Mouse (Mus musculus) hindbrain, embryonic 11.5 days (tissue): Measurements from ENCODE around the gene Ddx39. TPM values are rescaled to one million over a fixed set of nuclear protein-coding genes. Genes with fewer than 3 reads are reported as not detected.

Experiments
- ATAC-seq: fragments of 200-750 bp; cut with Nextera tagmentation; 2 replicates; pipeline ENCODE4 v1.8.0; 2017; ENCODE audit warnings: mild to moderate bottlenecking, moderate TSS enrichment, moderate library complexity; ENCODE audit not compliant: low FRiP score
- DNase-seq: peaks from one replicate; pipeline ENCODE4 v3.0.0-alpha.2; 2015; ENCODE audit warnings: low spot score
- H3K27ac ChIP-seq: fragments of 300-500 bp; sonication (generic); 2 replicates; pipeline ENCODE4 v1.5.1; 2014; ENCODE audit warnings: mild to moderate bottlenecking, low read depth, low read length
- H3K27me3 ChIP-seq: fragments of 300-500 bp; sonication (generic); 2 replicates; pipeline ENCODE4 v1.6.1; 2014; ENCODE audit warnings: mild to moderate bottlenecking, low read length, moderate library complexity, mixed read lengths; ENCODE audit not compliant: control insufficient read depth, insufficient read depth
- H3K36me3 ChIP-seq: fragments of 300-500 bp; sonication (generic); 2 replicates; pipeline ENCODE4 v1.6.1; 2014; ENCODE audit warnings: mild to moderate bottlenecking, low read length, moderate library complexity, mixed read lengths; ENCODE audit not compliant: control insufficient read depth, insufficient read depth
- H3K4me1 ChIP-seq: fragments of 300-500 bp; sonication (generic); replicated peaks from 2 replicates; pipeline ENCODE4 v1.6.1; 2014; ENCODE audit warnings: low read length, mixed read lengths; ENCODE audit not compliant: control insufficient read depth, insufficient read depth
- H3K4me2 ChIP-seq: fragments of 300-500 bp; sonication (generic); replicated peaks from 2 replicates; pipeline ENCODE4 v1.6.1; 2014; ENCODE audit warnings: mild to moderate bottlenecking, low read depth, low read length
- H3K4me3 ChIP-seq: fragments of 300-500 bp; sonication (generic); 2 replicates; pipeline ENCODE4 v1.5.1; 2014; ENCODE audit warnings: low read depth, low read length
- H3K9ac ChIP-seq: fragments of 300-500 bp; sonication (generic); 2 replicates; pipeline ENCODE4 v1.6.1; 2014; ENCODE audit warnings: low read depth, low read length
- H3K9me3 ChIP-seq: fragments of 300-500 bp; sonication (generic); 2 replicates; pipeline ENCODE4 v1.6.1; 2016; ENCODE audit warnings: low read length; ENCODE audit not compliant: control insufficient read depth
- WGBS: fragments of 180-500 bp; shearing (Covaris S2); extraction: QIAGEN DNeasy Blood & Tissue Kit; methylation state at CpG from one replicate; pipeline ENCODE4 v1.1.7; 2014; 5-methylcytosine and 5-hydroxymethylcytosine counted together
- polyA plus RNA-seq: library from polyadenylated mRNA; unstranded; fragments of >200 nt; fragmentation: Nextera tagmentation; extraction: Ambion mirVana; gene quantifications from 2 replicates; pipeline ENCODE4 v1.2.1, GENCODE M21; 2014

Gene Ddx39
- polyA plus RNA-seq, 1 experiment from 2014 or later: 187 TPM

GRCm38 (mm10) chr8:83747661-83748346 is 32.8 kb downstream of the Ddx39 start:
- Histone ChIP-seq H3K27ac (0 out of 2 replicates have a peak overlapping the region, but pooled peaks have one; percentile 2), H3K4me1 (peaks cover 3% of the 10 kb centered on the region; the same call in 1 of the 2 replicates), H3K27me3 (peaks cover 3% of the 10 kb centered on the region; the same call in 1 of the 2 replicates), H3K9me3 (no peaks in the 10 kb centered on the region), H3K4me2 (peak overlapping the region; percentile 47), H3K9ac (peak overlapping the region; percentile 32), H3K36me3 (no peaks in the 10 kb centered on the region), H3K4me3 (peak overlapping the region; percentile 20)
- ATAC-seq (peak; percentile 59; the same call in 1 of the 2 replicates), DNase-seq (peak; percentile 66)
- WGBS: 2% methylated on average over 28 of the region's 28 CpGs

- peaks cover 3% of the 10 kb centered on the region; the same call in 1 of the 2 replicates for H3K27me3 ChIP-seq
These were observed 33.7 kb downstream of the Ddx39 start for GRCm38 (mm10) chr8:83748708-83749107.

GRCm38 (mm10) chr8:83749265-83749664 is 34.3 kb downstream of the Ddx39 start:
- peaks cover 3% of the 10 kb centered on the region; the same call in 1 of the 2 replicates for H3K27me3 ChIP-seq
- peaks cover 3% of the 10 kb centered on the region; the same call in 1 of the 2 replicates for H3K4me1 ChIP-seq
- no peaks in the 10 kb centered on the region for H3K9me3 ChIP-seq
- ATAC-seq: no peak
- no peak overlapping the region for H3K4me3 ChIP-seq
- H3K27ac ChIP-seq: no peak overlapping the region
- H3K4me2 ChIP-seq: no peak overlapping the region
- no peak overlapping the region for H3K9ac ChIP-seq
- no peaks in the 10 kb centered on the region for H3K36me3 ChIP-seq
- 90% methylated on average over 9 of the region's 9 CpGs for WGBS
- no peak for DNase-seq

More at GRCm38 (mm10) chr8:83748708-83749107, 33.7 kb downstream of the Ddx39 start:
- DNase-seq (peak; percentile 47), ATAC-seq (peak; percentile 60)
- Histone ChIP-seq H3K27ac (no peak overlapping the region), H3K4me1 (peaks cover 3% of the 10 kb centered on the region; the same call in 1 of the 2 replicates), H3K9me3 (no peaks in the 10 kb centered on the region), H3K36me3 (no peaks in the 10 kb centered on the region), H3K9ac (no peak overlapping the region), H3K4me3 (no peak overlapping the region), H3K4me2 (no peak overlapping the region)
- WGBS: 43% methylated on average over 3 of the region's 3 CpGs

- DNase-seq (no peak), ATAC-seq (no peak)
- Histone ChIP-seq H3K4me3 (no peak overlapping the region), H3K9ac (no peak overlapping the region), H3K9me3 (no peaks in the 10 kb centered on the region), H3K36me3 (no peaks in the 10 kb centered on the region), H3K4me2 (no peak overlapping the region), H3K4me1 (no peaks in the 10 kb centered on the region), H3K27ac (no peak overlapping the region), H3K27me3 (no peaks in the 10 kb centered on the region)
- WGBS: 67% methylated on average over 2 of the region's 3 CpGs
These were observed 39.2 kb downstream of the Ddx39 start for GRCm38 (mm10) chr8:83754149-83754548.

GRCm38 (mm10) chr8:83756273-83756672 is 41.3 kb downstream of the Ddx39 start:
- 96% methylated on average over 3 of the region's 3 CpGs for WGBS

GRCm38 (mm10) chr8:83757084-83757607 is 42.2 kb downstream of the Ddx39 start:
- no peak overlapping the region for H3K27ac ChIP-seq
- DNase-seq (no peak), ATAC-seq (no peak)
- H3K9me3 ChIP-seq: no peaks in the 10 kb centered on the region
- H3K9ac ChIP-seq: no peak overlapping the region
- no peak overlapping the region for H3K4me3 ChIP-seq
- no peaks in the 10 kb centered on the region for H3K36me3 ChIP-seq
- no peaks in the 10 kb centered on the region for H3K27me3 ChIP-seq
- no peaks in the 10 kb centered on the region for H3K4me1 ChIP-seq
- 82% methylated on average over 6 of the region's 6 CpGs for WGBS
- no peak overlapping the region for H3K4me2 ChIP-seq

More at GRCm38 (mm10) chr8:83756273-83756672, 41.3 kb downstream of the Ddx39 start:
- no peak for DNase-seq
- H3K4me2 ChIP-seq: no peak overlapping the region
- H3K36me3 ChIP-seq: no peaks in the 10 kb centered on the region
- H3K9ac ChIP-seq: no peak overlapping the region
- H3K9me3 ChIP-seq: no peaks in the 10 kb centered on the region
- no peak overlapping the region for H3K27ac ChIP-seq
- no peaks in the 10 kb centered on the region for H3K4me1 ChIP-seq
- H3K27me3 ChIP-seq: no peaks in the 10 kb centered on the region
- no peak overlapping the region for H3K4me3 ChIP-seq
- ATAC-seq: no peak

GRCm38 (mm10) chr8:83758298-83758697 is 43.3 kb downstream of the Ddx39 start:
- WGBS: 58% methylated on average over 5 of the region's 5 CpGs
- no peaks in the 10 kb centered on the region for H3K4me1 ChIP-seq
- DNase-seq (no peak), ATAC-seq (no peak)
- no peak overlapping the region for H3K27ac ChIP-seq
- H3K27me3 ChIP-seq: no peaks in the 10 kb centered on the region
- no peak overlapping the region for H3K4me2 ChIP-seq
- no peak overlapping the region for H3K9ac ChIP-seq
- no peaks in the 10 kb centered on the region for H3K36me3 ChIP-seq
- no peaks in the 10 kb centered on the region for H3K9me3 ChIP-seq
- no peak overlapping the region for H3K4me3 ChIP-seq

GRCm38 (mm10) chr8:83759231-83759759 is 44.3 kb downstream of the Ddx39 start:
- DNase-seq: no peak
- Histone ChIP-seq H3K4me3 (no peak overlapping the region), H3K27ac (no peak overlapping the region), H3K4me2 (no peak overlapping the region), H3K4me1 (no peaks in the 10 kb centered on the region), H3K36me3 (no peaks in the 10 kb centered on the region), H3K9ac (no peak overlapping the region), H3K27me3 (no peaks in the 10 kb centered on the region), H3K9me3 (no peaks in the 10 kb centered on the region)
- no peak for ATAC-seq
- 79% methylated on average over 2 of the region's 2 CpGs for WGBS
